Mouse (Mus musculus) layer of hippocampus, postnatal 14 days (tissue): ENCODE data around the gene Tjp1. TPM values are rescaled to one million over a fixed set of nuclear protein-coding genes. Genes with fewer than 3 reads are reported as not detected.

Experiments used
- DNase-seq, 2 experiments: peaks; one replicate each; pipeline ENCODE4 v3.0.0; 2021 to 2022; ENCODE audit warnings: low spot score in 2 of 2, mixed read lengths in 1 of 2
- total RNA-seq, 2 experiments: library from RNA; stranded (reverse); gene quantifications; 2 replicates each; pipeline ENCODE4 v1.2.3; 2021

Tjp1 gene
- total RNA-seq, 2 experiments from 2014 or later, result 126 to 134 TPM

GRCm38 (mm10) chr7:65366153-65366552 is 161.4 kb downstream of the Tjp1 start:
- DNase-seq, result no peak

- DNase-seq, result no peak
These were observed 162.0 kb downstream of the Tjp1 start for GRCm38 (mm10) chr7:65365560-65365959.

GRCm38 (mm10) chr7:65360278-65360677 is 167.3 kb downstream of the Tjp1 start:
- DNase-seq, result no peak

GRCm38 (mm10) chr7:65359774-65360173 is 167.8 kb downstream of the Tjp1 start:
- DNase-seq, result no peak

GRCm38 (mm10) chr7:65357538-65357937 is 170.0 kb downstream of the Tjp1 start:
- DNase-seq, result peak; percentile 34 to 89

- DNase-seq, result no peak
These were observed 171.4 kb downstream of the Tjp1 start for GRCm38 (mm10) chr7:65356204-65356603.

GRCm38 (mm10) chr7:65354908-65355307 is 172.7 kb downstream of the Tjp1 start:
- DNase-seq, result no peak

- no peak for DNase-seq
These were observed 177.1 kb downstream of the Tjp1 start for GRCm38 (mm10) chr7:65350348-65351079.

- DNase-seq, result no peak
These were observed 179.0 kb downstream of the Tjp1 start for GRCm38 (mm10) chr7:65348540-65348939.

GRCm38 (mm10) chr7:65345314-65345713 is 182.3 kb downstream of the Tjp1 start:
- no peak for DNase-seq

- no peak for DNase-seq
These were observed 189.9 kb downstream of the Tjp1 start for GRCm38 (mm10) chr7:65337581-65338270.

- DNase-seq, result no peak
These were observed 194.4 kb downstream of the Tjp1 start for GRCm38 (mm10) chr7:65333081-65333760.

- DNase-seq, result peak; percentile 71 to 79
These were observed 208.4 kb downstream of the Tjp1 start for GRCm38 (mm10) chr7:65319047-65319725.

- peak; percentile 49 to 55 for DNase-seq
These were observed 210.2 kb downstream of the Tjp1 start for GRCm38 (mm10) chr7:65317418-65317817.

- DNase-seq, result no peak
These were observed 212.4 kb downstream of the Tjp1 start for GRCm38 (mm10) chr7:65315182-65315581.

GRCm38 (mm10) chr7:65296675-65297589 is 230.6 kb downstream of the Tjp1 start:
- no peak for DNase-seq

GRCm38 (mm10) chr7:65282886-65283285 is 244.7 kb downstream of the Tjp1 start:
- no peak for DNase-seq

GRCm38 (mm10) chr7:65281960-65282359 is 245.6 kb downstream of the Tjp1 start:
- no peak for DNase-seq

- no peak for DNase-seq
These were observed 246.4 kb downstream of the Tjp1 start for GRCm38 (mm10) chr7:65280944-65281912.
